Mouse (Mus musculus): ENCODE measurements around the gene Ano1. TPM values are rescaled to one million over a fixed set of nuclear protein-coding genes. Genes with fewer than 3 reads are reported as not detected.

Gene Ano1
- polyA plus RNA-seq, 1 experiment, result 1.5 TPM

GRCm38 (mm10) chr7:144571598-144571997, 180.2 kb downstream of the Ano1 start:
- TF ChIP-seq CTCF (IDR thresholded peaks at IDR 0.05; ENCODE audit: control insufficient read depth, insufficient read depth, low read length), result no peak
- TF ChIP-seq POLR2A (IDR thresholded peaks at IDR 0.05; ENCODE audit: borderline replicate concordance, control insufficient read depth, low read depth, low read length), result no peak
- Histone ChIP-seq H3K4me1 (ENCODE audit: control insufficient read depth, insufficient read depth, low read length) (peaks cover 2% of the 10 kb centered on the region), H3K4me3 (replicated peaks; ENCODE audit: control insufficient read depth, low read depth, low read length) (no peak overlapping the region), H3K27ac (ENCODE audit: control insufficient read depth, insufficient read depth, low read depth, low read length, poor library complexity) (no peak overlapping the region)

GRCm38 (mm10) chr7:144569428-144569827, 182.3 kb downstream of the Ano1 start:
- TF ChIP-seq POLR2A (IDR thresholded peaks at IDR 0.05; ENCODE audit: borderline replicate concordance, control insufficient read depth, low read depth, low read length) (no peak), CTCF (IDR thresholded peaks at IDR 0.05; ENCODE audit: control insufficient read depth, insufficient read depth, low read length) (no peak)
- WGBS, result 74% methylated on average over 7 of the region's 7 CpGs

GRCm38 (mm10) chr7:144568091-144568490, 183.7 kb downstream of the Ano1 start:
- Histone ChIP-seq H3K4me3 (replicated peaks; ENCODE audit: control insufficient read depth, low read depth, low read length) (no peak overlapping the region), H3K4me1 (ENCODE audit: control insufficient read depth, insufficient read depth, low read length) (peaks cover 2% of the 10 kb centered on the region), H3K27ac (ENCODE audit: control insufficient read depth, insufficient read depth, low read depth, low read length, poor library complexity) (no peak overlapping the region)
- TF ChIP-seq POLR2A (IDR thresholded peaks at IDR 0.05; ENCODE audit: borderline replicate concordance, control insufficient read depth, low read depth, low read length), result no peak
- TF ChIP-seq CTCF (IDR thresholded peaks at IDR 0.05; ENCODE audit: control insufficient read depth, insufficient read depth, low read length), result no peak

More at GRCm38 (mm10) chr7:144569428-144569827, 182.3 kb downstream of the Ano1 start:
- Histone ChIP-seq H3K27ac (ENCODE audit: control insufficient read depth, insufficient read depth, low read depth, low read length, poor library complexity) (no peak overlapping the region), H3K4me1 (ENCODE audit: control insufficient read depth, insufficient read depth, low read length) (peaks cover 2% of the 10 kb centered on the region), H3K4me3 (replicated peaks; ENCODE audit: control insufficient read depth, low read depth, low read length) (no peak overlapping the region)

GRCm38 (mm10) chr7:144566921-144567682, 184.7 kb downstream of the Ano1 start:
- H3K4me3 ChIP-seq (replicated peaks; ENCODE audit: control insufficient read depth, low read depth, low read length), result no peak overlapping the region
- WGBS, result 48% methylated on average over 3 of the region's 3 CpGs
- H3K4me1 ChIP-seq (ENCODE audit: control insufficient read depth, insufficient read depth, low read length), result peaks cover 2% of the 10 kb centered on the region
- TF ChIP-seq CTCF (IDR thresholded peaks at IDR 0.05; ENCODE audit: control insufficient read depth, insufficient read depth, low read length), result no peak
- no peak for TF ChIP-seq POLR2A (IDR thresholded peaks at IDR 0.05; ENCODE audit: borderline replicate concordance, control insufficient read depth, low read depth, low read length)
- 0 out of 2 replicates have a peak overlapping the region, but pooled peaks have one; percentile 10 for H3K27ac ChIP-seq (ENCODE audit: control insufficient read depth, insufficient read depth, low read depth, low read length, poor library complexity)

- peaks cover 1% of the 10 kb centered on the region for H3K4me1 ChIP-seq (ENCODE audit: control insufficient read depth, insufficient read depth, low read length)
- no peak overlapping the region for H3K4me3 ChIP-seq (replicated peaks; ENCODE audit: control insufficient read depth, low read depth, low read length)
- 81% methylated on average over 9 of the region's 9 CpGs for WGBS
- no peak overlapping the region for H3K27ac ChIP-seq (ENCODE audit: control insufficient read depth, insufficient read depth, low read depth, low read length, poor library complexity)
- TF ChIP-seq POLR2A (IDR thresholded peaks at IDR 0.05; ENCODE audit: borderline replicate concordance, control insufficient read depth, low read depth, low read length) (no peak), CTCF (IDR thresholded peaks at IDR 0.05; ENCODE audit: control insufficient read depth, insufficient read depth, low read length) (no peak)
These were observed 188.2 kb downstream of the Ano1 start for GRCm38 (mm10) chr7:144563456-144564155.

- Histone ChIP-seq H3K4me3 (replicated peaks; ENCODE audit: control insufficient read depth, low read depth, low read length) (no peak overlapping the region), H3K4me1 (ENCODE audit: control insufficient read depth, insufficient read depth, low read length) (no peaks in the 10 kb centered on the region; the same call in 1 of the 2 replicates), H3K27ac (ENCODE audit: control insufficient read depth, insufficient read depth, low read depth, low read length, poor library complexity) (no peak overlapping the region)
- TF ChIP-seq POLR2A (IDR thresholded peaks at IDR 0.05; ENCODE audit: borderline replicate concordance, control insufficient read depth, low read depth, low read length) (no peak), CTCF (IDR thresholded peaks at IDR 0.05; ENCODE audit: control insufficient read depth, insufficient read depth, low read length) (no peak)
- WGBS, result 86% methylated on average over 3 of the region's 3 CpGs
These were observed 189.8 kb downstream of the Ano1 start for GRCm38 (mm10) chr7:144562016-144562415.

- Histone ChIP-seq H3K4me1 (ENCODE audit: control insufficient read depth, insufficient read depth, low read length) (no peaks in the 10 kb centered on the region), H3K4me3 (replicated peaks; ENCODE audit: control insufficient read depth, low read depth, low read length) (no peak overlapping the region), H3K27ac (ENCODE audit: control insufficient read depth, insufficient read depth, low read depth, low read length, poor library complexity) (no peak overlapping the region)
- TF ChIP-seq POLR2A (IDR thresholded peaks at IDR 0.05; ENCODE audit: borderline replicate concordance, control insufficient read depth, low read depth, low read length) (no peak), CTCF (IDR thresholded peaks at IDR 0.05; ENCODE audit: control insufficient read depth, insufficient read depth, low read length) (no peak)
- WGBS, result 72% methylated on average over 4 of the region's 4 CpGs
These were observed 191.2 kb downstream of the Ano1 start for GRCm38 (mm10) chr7:144560594-144560993.

GRCm38 (mm10) chr7:144558552-144558951, 193.2 kb downstream of the Ano1 start:
- no peak overlapping the region for H3K4me3 ChIP-seq (replicated peaks; ENCODE audit: control insufficient read depth, low read depth, low read length)
- no peak for TF ChIP-seq POLR2A (IDR thresholded peaks at IDR 0.05; ENCODE audit: borderline replicate concordance, control insufficient read depth, low read depth, low read length)
- no peak for TF ChIP-seq CTCF (IDR thresholded peaks at IDR 0.05; ENCODE audit: control insufficient read depth, insufficient read depth, low read length)

More at GRCm38 (mm10) chr7:144558552-144558951, 193.2 kb downstream of the Ano1 start:
- Histone ChIP-seq H3K4me1 (ENCODE audit: control insufficient read depth, insufficient read depth, low read length) (no peaks in the 10 kb centered on the region; the same call in 1 of the 2 replicates), H3K27ac (ENCODE audit: control insufficient read depth, insufficient read depth, low read depth, low read length, poor library complexity) (no peak overlapping the region)
- WGBS, result 44% methylated on average over 6 of the region's 6 CpGs

Measured in bone marrow, adult 2 months (tissue).